Comparison of ENCODE assay signal across 9 mouse cellular contexts in genomic region chr5:28466760-28467306, GRCm38 (mm10). TPM values are rescaled to one million over a fixed set of nuclear protein-coding genes. Genes with fewer than 3 reads are reported as not detected.
DNase-seq lines count a peak whose midpoint lies in the region; ATAC-seq and TF ChIP-seq lines count a peak whose summit lies in the region.
"Had no signal": no experiment of that assay in that cellular context is flagged by ENCODE, and none has a peak within 500 bp of the region (broad histone marks: within the 10 kb centered on the region; RNA-seq: fewer than 3 reads in every experiment).

Gene Shh (minus strand): TSS chr5:28467256.

- peak within 1 kb of the TSS; percentile 33 for H3K4me3 ChIP-seq in heart, embryonic 16.5 days (ENCODE audit: low read length)
- H3K4me3 ChIP-seq in heart, adult 2 months: no peak within 1 kb of the TSS
- peak within 1 kb of the TSS; percentile 56 for H3K4me3 ChIP-seq in embryonic facial prominence, embryonic 13.5 days
- H3K4me3 ChIP-seq: myocyte had no signal

- TF ChIP-seq EP300 in heart, adult 2 months (IDR thresholded peaks at IDR 0.05; ENCODE audit: insufficient read depth, low read depth, low read length): no peak

- no peak for ATAC-seq in heart, embryonic 16.5 days (replicated peaks; ENCODE audit: extremely low read depth, insufficient read depth, low FRiP score)
- ATAC-seq in embryonic facial prominence, embryonic 13.5 days (ENCODE audit: insufficient number of reproducible peaks, insufficient read depth, low FRiP score, low TSS enrichment, low read depth): no peak

- no peak for DNase-seq in heart, adult 2 months
- peak; percentile 17 for DNase-seq in MN1 (ENCODE audit: low spot score)
- peak; percentile 36 to 52 for DNase-seq in left cerebral cortex, postnatal 10 days (ENCODE audit: extremely low spot score in 1 of 2, low spot score in 2 of 2)
- DNase-seq in retina, postnatal 1 day: peak; percentile 53
- DNase-seq in cerebellum, adult 9-11 months: no peak
- no peak for DNase-seq in gastrocnemius, postnatal 36 days

- 1% methylated on average over 31 of the region's 31 CpGs for WGBS in heart, embryonic 16.5 days
- 3% methylated on average over 31 of the region's 31 CpGs for WGBS in heart, adult 2 months
- WGBS in embryonic facial prominence, embryonic 13.5 days: under 1% methylated on average over 31 of the region's 31 CpGs

- TF ChIP-seq CTCF in heart, adult 2 months (IDR thresholded peaks at IDR 0.05): no peak

- peaks cover 5% of the 10 kb centered on the region; the same call in 1 of the 2 replicates for H3K4me1 ChIP-seq in heart, embryonic 16.5 days (ENCODE audit: control insufficient read depth, insufficient read depth, low read length)
- no peaks in the 10 kb centered on the region for H3K4me1 ChIP-seq in heart, adult 2 months (ENCODE audit: control insufficient read depth, insufficient read depth, low read length)
- H3K4me1 ChIP-seq in embryonic facial prominence, embryonic 13.5 days: peaks cover 32% of the 10 kb centered on the region

- H3K9me3 ChIP-seq in heart, embryonic 16.5 days (replicated peaks; ENCODE audit: control insufficient read depth, low read length): no peaks in the 10 kb centered on the region
- H3K9me3 ChIP-seq in embryonic facial prominence, embryonic 13.5 days: no peaks in the 10 kb centered on the region

- H3K79me2 ChIP-seq in heart, adult 2 months (replicated peaks; ENCODE audit: control insufficient read depth, insufficient read depth, low read length): no peaks in the 10 kb centered on the region

- intact Hi-C loops in heart, adult 2 months (cut with DNase I): loop anchor here (5.0 kb wide), 2 partner anchors 570 to 810 kb away; no protein-coding TSS in a partner anchor
- intact Hi-C loops in left cerebral cortex, postnatal 10 days (cut with DNase I): loop anchor here (5.0 kb wide), 2 partner anchors 395 to 570 kb away; no protein-coding TSS in a partner anchor
- intact Hi-C loops in gastrocnemius, postnatal 36 days (cut with DNase I): loop anchor here (10.0 kb wide), 1 partner anchor 868 kb away; no protein-coding TSS in a partner anchor

- H3K27ac ChIP-seq in heart, embryonic 16.5 days (ENCODE audit: low read length): no peak within 1 kb of the TSS
- H3K27ac ChIP-seq in heart, adult 2 months: no peak within 1 kb of the TSS
- H3K27ac ChIP-seq in embryonic facial prominence, embryonic 13.5 days: no peak within 1 kb of the TSS

- peak within 1 kb of the TSS; percentile 57 for H3K4me2 ChIP-seq in heart, embryonic 16.5 days (ENCODE audit: low read depth, low read length)
- peak within 1 kb of the TSS; percentile 95 for H3K4me2 ChIP-seq in embryonic facial prominence, embryonic 13.5 days

- peaks cover 97% of the 10 kb centered on the region for H3K27me3 ChIP-seq in heart, embryonic 16.5 days (ENCODE audit: control insufficient read depth, insufficient read depth, low read length)
- H3K27me3 ChIP-seq in heart, adult 2 months (ENCODE audit: control insufficient read depth, insufficient read depth, low read length): peaks cover 20% of the 10 kb centered on the region
- peaks cover 96% of the 10 kb centered on the region for H3K27me3 ChIP-seq in embryonic facial prominence, embryonic 13.5 days

- no peak for TF ChIP-seq POLR2A in heart, adult 2 months (IDR thresholded peaks at IDR 0.05; ENCODE audit: insufficient read depth, low read depth, low read length)

- no peaks in the 10 kb centered on the region for H3K36me3 ChIP-seq in heart, embryonic 16.5 days (ENCODE audit: control insufficient read depth, insufficient read depth)
- H3K36me3 ChIP-seq in heart, adult 2 months (ENCODE audit: control insufficient read depth, insufficient read depth, low read length): no peaks in the 10 kb centered on the region
- H3K36me3 ChIP-seq in embryonic facial prominence, embryonic 13.5 days: no peaks in the 10 kb centered on the region

- H3K9ac ChIP-seq in heart, embryonic 16.5 days (ENCODE audit: low read length): no peak within 1 kb of the TSS; the same call in 1 of the 2 replicates
- no peak within 1 kb of the TSS for H3K9ac ChIP-seq in heart, adult 2 months (ENCODE audit: low read depth, low read length)
- H3K9ac ChIP-seq in embryonic facial prominence, embryonic 13.5 days: no peak within 1 kb of the TSS

RNA-seq across cellular contexts. Expression of gene Shh, which starts in this region (rescaled TPM):
- 0.14 and 0.82 TPM in 2 replicates for polyA plus RNA-seq in heart, embryonic 16.5 days (2015; fragmentation: Nextera tagmentation; extraction: Ambion mirVana)
- not detected for total RNA-seq in heart, adult 2 months (2021)
- not detected in 2 replicates for polyA plus RNA-seq in heart, adult 2 months (2012; rRNA removed)
- 1.0 TPM in 2 replicates for polyA plus RNA-seq in embryonic facial prominence, embryonic 13.5 days (2015; fragmentation: Nextera tagmentation; extraction: Ambion mirVana)
- 1 to 10 TPM; 2.2 to 3.0 TPM for total RNA-seq in left cerebral cortex, postnatal 10 days (2021)
- not detected for total RNA-seq in gastrocnemius, postnatal 36 days (2021)
- polyA plus RNA-seq: myocyte had no signal

Comparison
In these comparisons a context has a peak if more than half of its experiments do, and no peak if none do; other contexts are left out.
1. DNase-seq: peak in MN1 (single experiment), left cerebral cortex, postnatal 10 days (2 of 2) and retina, postnatal 1 day (single experiment); none in heart, adult 2 months (0 of 2), cerebellum, adult 9-11 months (single experiment) and gastrocnemius, postnatal 36 days (0 of 2).